Mouse (Mus musculus) heart, embryonic 10.5 days (tissue): ENCODE results near the gene Aldh1a3. TPM values are rescaled to one million over a fixed set of nuclear protein-coding genes. Genes with fewer than 3 reads are reported as not detected.

ENCODE experiments used
- DNase-seq: peaks from one replicate; pipeline ENCODE4 v3.0.0-alpha.2; 2017; ENCODE audit warnings: low spot score
- H3K27ac ChIP-seq: fragments of 300-500 bp; sonication (generic); 2 replicates; pipeline ENCODE4 v1.5.1; 2016; ENCODE audit warnings: mild to moderate bottlenecking
- H3K27me3 ChIP-seq: fragments of 300-500 bp; sonication (generic); 2 replicates; pipeline ENCODE4 v1.6.1; 2016; ENCODE audit warnings: mild to moderate bottlenecking; ENCODE audit not compliant: poor library complexity, insufficient read depth, severe bottlenecking
- H3K36me3 ChIP-seq: fragments of 300-500 bp; sonication (generic); 2 replicates; pipeline ENCODE4 v1.6.1; 2016; ENCODE audit warnings: mild to moderate bottlenecking, moderate library complexity
- H3K4me1 ChIP-seq: fragments of 300-500 bp; sonication (generic); 2 replicates; pipeline ENCODE4 v1.6.1; 2016; ENCODE audit warnings: mild to moderate bottlenecking
- H3K4me3 ChIP-seq: fragments of 300-500 bp; sonication (generic); 2 replicates; pipeline ENCODE4 v1.5.1; 2016; ENCODE audit warnings: mild to moderate bottlenecking, moderate library complexity
- H3K9me3 ChIP-seq: fragments of 300-500 bp; sonication (generic); 2 replicates; pipeline ENCODE4 v1.6.1; 2016; ENCODE audit warnings: mild to moderate bottlenecking, moderate library complexity
- WGBS: fragments of 180-500 bp; shearing (Covaris S2); methylation state at CpG from one replicate; pipeline ENCODE4 v1.1.7; 2016; 5-methylcytosine and 5-hydroxymethylcytosine counted together
- polyA plus RNA-seq: library from polyadenylated mRNA; unstranded; fragments of >200 nt; fragmentation: Nextera tagmentation; extraction: Ambion mirVana; gene quantifications from 2 replicates; pipeline ENCODE4 v1.2.1, GENCODE M21; 2016

The Aldh1a3 gene
- polyA plus RNA-seq, 1 experiment from 2014 or later: 1.6 TPM

DNA sequence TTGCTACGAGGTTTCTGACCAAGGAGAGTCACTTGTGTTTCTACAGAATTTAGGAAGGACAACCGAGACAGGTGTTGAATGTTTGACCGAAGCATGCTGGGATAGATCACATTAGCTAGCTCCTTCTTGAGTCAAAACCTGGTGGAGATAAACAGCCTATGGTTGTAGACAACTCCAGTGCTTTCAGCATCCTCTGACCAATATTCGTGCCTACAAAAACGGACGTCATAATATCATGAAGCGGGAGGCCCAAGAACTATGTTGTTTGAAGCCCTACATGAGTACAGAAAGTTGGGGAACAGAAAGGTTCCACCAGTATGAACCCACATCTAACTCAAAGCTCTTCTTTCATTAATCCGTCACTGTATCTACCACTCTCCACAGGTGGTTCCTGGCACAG lies 42.4 kb downstream of the Aldh1a3 start:
- H3K36me3 ChIP-seq: no peaks in the 10 kb centered on the region; the same call in 1 of the 2 replicates
- no peaks in the 10 kb centered on the region for H3K27me3 ChIP-seq
- H3K4me1 ChIP-seq: no peaks in the 10 kb centered on the region
- H3K27ac ChIP-seq: no peak overlapping the region
- 92% methylated on average over 8 of the region's 8 CpGs for WGBS
- no peaks in the 10 kb centered on the region for H3K9me3 ChIP-seq
- no peak for DNase-seq
- H3K4me3 ChIP-seq: no peak overlapping the region

DNA sequence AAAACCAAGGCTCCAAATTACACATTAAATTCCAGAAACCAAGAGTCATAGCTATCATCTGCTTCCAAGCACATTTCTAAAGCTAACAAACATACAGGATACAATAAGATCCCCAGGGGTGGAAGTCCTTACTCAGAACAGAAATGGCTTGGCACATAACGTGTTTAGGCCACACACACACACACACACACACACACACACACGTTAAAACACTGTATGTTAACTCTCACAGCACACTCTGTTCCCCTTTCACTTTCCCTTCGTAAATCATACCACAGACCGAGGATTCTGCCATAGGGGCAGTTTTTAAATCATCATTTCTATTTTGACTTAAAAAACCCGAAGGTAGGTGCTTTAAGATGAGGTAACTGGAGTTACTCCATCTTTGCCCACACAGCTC lies 43.1 kb downstream of the Aldh1a3 start:
- H3K4me1 ChIP-seq: no peaks in the 10 kb centered on the region
- WGBS: 78% methylated on average over 5 of the region's 5 CpGs
- no peak overlapping the region for H3K4me3 ChIP-seq

DNA sequence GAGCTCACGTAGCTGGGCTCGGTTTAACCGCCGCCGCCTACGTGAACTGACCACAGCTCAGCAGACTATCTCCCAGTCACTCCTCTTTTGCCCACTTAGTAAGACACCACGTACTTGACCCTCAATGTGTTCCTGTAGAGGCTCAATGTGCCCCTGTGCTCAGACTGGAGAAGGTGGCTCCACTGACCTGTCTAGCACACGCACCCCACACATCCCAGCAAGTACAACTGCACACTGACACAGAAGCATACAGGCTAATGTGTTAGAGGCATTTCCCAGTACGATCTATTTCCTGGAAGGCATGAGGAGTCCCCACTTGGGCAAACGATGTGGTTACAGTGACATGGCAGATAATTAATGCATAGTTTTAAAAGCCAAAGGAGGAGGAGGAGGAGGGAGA lies 50.8 kb downstream of the Aldh1a3 start:
- 0 out of 2 replicates have a peak overlapping the region, but pooled peaks have one; percentile 2 for H3K27ac ChIP-seq
- H3K27me3 ChIP-seq: no peaks in the 10 kb centered on the region
- no peak overlapping the region for H3K4me3 ChIP-seq
- DNase-seq: no peak
- WGBS: 73% methylated on average over 10 of the region's 10 CpGs
- H3K9me3 ChIP-seq: no peaks in the 10 kb centered on the region
- peaks cover 2% of the 10 kb centered on the region; the same call in 1 of the 2 replicates for H3K36me3 ChIP-seq
- H3K4me1 ChIP-seq: peaks cover 12% of the 10 kb centered on the region

More for the DNA sequence above, 43.1 kb downstream of the Aldh1a3 start:
- no peaks in the 10 kb centered on the region for H3K9me3 ChIP-seq
- H3K36me3 ChIP-seq: no peaks in the 10 kb centered on the region; the same call in 1 of the 2 replicates
- no peak overlapping the region for H3K27ac ChIP-seq
- no peak for DNase-seq
- no peaks in the 10 kb centered on the region for H3K27me3 ChIP-seq

DNA sequence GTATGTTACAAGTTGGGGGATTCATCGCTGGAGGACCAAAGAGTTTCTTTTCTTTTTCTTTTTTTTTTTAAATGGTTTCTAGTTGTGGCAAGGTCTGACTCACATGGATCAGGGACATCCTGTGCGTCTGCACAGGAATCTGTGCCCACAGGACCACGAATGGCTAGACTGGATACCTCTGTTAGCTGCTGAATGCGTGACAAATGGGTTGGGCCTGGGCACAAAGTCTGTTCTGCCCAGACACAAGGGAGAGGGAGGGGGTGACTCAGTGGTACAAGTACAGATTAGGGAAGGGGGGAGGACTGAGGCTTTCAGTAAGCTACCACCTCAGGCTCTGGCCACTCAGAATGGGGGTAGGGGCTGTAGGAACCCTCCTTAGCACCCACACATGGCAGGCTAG lies 51.6 kb downstream of the Aldh1a3 start:
- Histone ChIP-seq H3K9me3 (no peaks in the 10 kb centered on the region), H3K4me3 (no peak overlapping the region), H3K27ac (0 out of 2 replicates have a peak overlapping the region, but pooled peaks have one; percentile 2), H3K4me1 (peaks cover 12% of the 10 kb centered on the region), H3K36me3 (peaks cover 2% of the 10 kb centered on the region; the same call in 1 of the 2 replicates), H3K27me3 (no peaks in the 10 kb centered on the region)
- no peak for DNase-seq
- WGBS: 84% methylated on average over 4 of the region's 4 CpGs

DNA sequence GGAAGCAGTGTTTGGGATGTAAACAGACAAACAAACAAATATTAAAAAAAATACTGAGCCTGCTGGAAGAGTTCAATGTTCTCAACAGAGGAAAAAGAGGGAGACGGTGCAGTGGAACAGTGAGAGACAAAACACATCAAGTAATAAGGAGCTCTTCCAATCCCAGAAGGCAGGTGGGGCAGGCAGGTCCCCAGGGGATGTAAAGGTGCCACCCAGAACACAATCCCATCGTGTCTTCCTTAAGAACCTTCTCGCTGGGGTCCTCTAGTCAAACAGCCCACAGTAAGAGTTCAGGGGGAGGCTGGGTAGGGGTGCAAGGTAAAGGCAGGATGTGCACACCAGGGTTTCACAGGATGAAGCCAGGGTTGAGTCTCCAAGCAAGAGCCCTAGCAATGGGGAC lies 53.9 kb downstream of the Aldh1a3 start:
- DNase-seq: no peak
- Histone ChIP-seq H3K27me3 (no peaks in the 10 kb centered on the region), H3K36me3 (peaks cover 2% of the 10 kb centered on the region; the same call in 1 of the 2 replicates), H3K9me3 (no peaks in the 10 kb centered on the region), H3K4me1 (peaks cover 23% of the 10 kb centered on the region), H3K4me3 (no peak overlapping the region), H3K27ac (no peak overlapping the region)
- 87% methylated on average over 3 of the region's 3 CpGs for WGBS

DNA sequence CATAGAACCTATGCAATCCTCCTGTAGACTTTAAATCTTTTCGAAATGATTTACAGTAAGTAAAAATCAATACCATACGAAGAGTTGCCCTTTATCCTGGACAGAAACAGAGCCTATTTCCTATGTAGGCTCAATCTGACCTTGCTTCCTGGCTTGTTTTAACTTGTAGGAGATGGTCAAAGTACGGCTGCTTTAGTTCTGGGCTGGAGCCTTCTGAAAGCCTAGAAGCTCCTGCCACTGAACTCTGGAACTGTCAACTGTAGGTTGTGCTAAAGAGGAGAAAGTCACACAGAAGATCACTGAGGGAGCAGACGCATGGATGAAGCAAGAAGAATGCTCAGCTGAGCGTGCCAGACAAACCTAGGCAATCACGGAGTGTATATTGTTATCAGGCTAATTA lies 56.3 kb downstream of the Aldh1a3 start:
- H3K36me3 ChIP-seq: peaks cover 2% of the 10 kb centered on the region; the same call in 1 of the 2 replicates
- no peak for DNase-seq
- H3K27me3 ChIP-seq: no peaks in the 10 kb centered on the region
- H3K9me3 ChIP-seq: no peaks in the 10 kb centered on the region
- H3K4me1 ChIP-seq: peaks cover 14% of the 10 kb centered on the region
- 85% methylated on average over 6 of the region's 6 CpGs for WGBS
- no peak overlapping the region for H3K27ac ChIP-seq
- no peak overlapping the region for H3K4me3 ChIP-seq

DNA sequence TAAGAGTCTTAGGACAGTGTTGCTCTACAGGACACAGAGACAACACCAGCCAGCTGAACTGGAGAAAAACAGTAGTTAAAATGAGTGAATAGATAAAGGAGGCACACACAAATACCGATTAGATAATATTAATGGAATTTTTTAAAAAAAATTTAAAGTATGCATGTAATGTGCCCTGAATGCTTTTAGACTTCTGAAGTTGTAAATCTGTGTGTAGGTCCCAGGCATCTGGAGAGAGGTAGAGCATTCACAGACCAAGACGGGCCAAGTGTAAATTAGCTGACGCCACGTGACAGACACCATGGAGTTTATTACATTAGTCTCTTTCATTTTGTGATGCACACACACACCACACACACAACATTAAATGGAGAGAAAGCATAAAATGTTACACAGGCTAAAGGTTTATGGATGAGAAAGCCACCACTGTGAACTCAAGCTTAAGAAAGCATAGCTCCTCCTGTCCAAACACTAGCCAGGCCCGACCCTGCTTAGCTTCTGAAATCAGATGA lies 57.3 kb downstream of the Aldh1a3 start:
- no peak overlapping the region for H3K27ac ChIP-seq
- no peak for DNase-seq

DNA sequence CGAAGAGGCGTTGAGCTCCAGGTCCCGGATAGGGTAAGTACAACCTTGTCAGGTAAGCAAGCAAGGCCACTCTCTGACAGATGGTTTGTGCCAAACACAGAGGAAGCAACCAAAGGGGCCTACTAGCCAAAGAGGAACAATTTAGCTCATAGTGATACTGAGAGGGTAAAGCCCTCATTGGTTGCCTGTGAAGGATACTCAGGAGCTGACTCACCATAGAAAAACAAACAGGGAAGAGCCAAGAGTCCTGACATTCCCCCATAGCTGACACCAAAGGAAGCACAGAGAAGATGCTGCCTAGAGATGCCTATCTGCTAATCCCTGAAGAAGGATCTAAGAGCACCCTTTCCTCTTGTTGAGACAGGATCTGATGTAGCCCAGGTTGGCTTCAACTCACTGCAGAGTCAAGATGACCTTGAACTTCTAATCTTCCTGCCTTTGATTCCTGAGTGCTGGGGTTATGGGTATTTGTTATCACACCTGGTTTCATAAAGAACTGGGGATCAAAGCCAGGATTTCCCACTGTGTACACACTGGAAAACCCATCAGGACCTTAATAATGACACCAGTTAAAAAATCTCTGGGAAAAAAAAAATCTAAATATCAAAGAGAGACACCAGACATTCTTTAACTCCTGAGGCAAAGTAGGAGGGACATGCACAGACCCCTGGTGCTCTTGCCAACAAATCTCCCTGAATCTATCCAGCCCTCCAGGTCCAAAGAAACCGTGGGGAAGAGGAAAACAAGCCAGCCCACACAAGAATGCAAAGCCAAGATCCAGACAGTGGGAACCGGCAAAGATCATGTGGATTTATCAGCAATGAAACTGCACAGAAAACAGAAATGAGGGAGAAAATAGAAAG lies 58.0 kb downstream of the Aldh1a3 start:
- no peaks in the 10 kb centered on the region for H3K9me3 ChIP-seq
- no peak for DNase-seq
- no peaks in the 10 kb centered on the region; the same call in 1 of the 2 replicates for H3K36me3 ChIP-seq
- no peak overlapping the region for H3K4me3 ChIP-seq
- 68% methylated on average over 5 of the region's 5 CpGs for WGBS
- no peaks in the 10 kb centered on the region for H3K27me3 ChIP-seq
- H3K4me1 ChIP-seq: peaks cover 14% of the 10 kb centered on the region; the same call in 1 of the 2 replicates
- H3K27ac ChIP-seq: no peak overlapping the region

More for the DNA sequence above, 57.3 kb downstream of the Aldh1a3 start:
- WGBS: 60% methylated on average over 5 of the region's 5 CpGs
- Histone ChIP-seq H3K36me3 (no peaks in the 10 kb centered on the region; the same call in 1 of the 2 replicates), H3K4me3 (no peak overlapping the region), H3K27me3 (no peaks in the 10 kb centered on the region), H3K9me3 (no peaks in the 10 kb centered on the region), H3K4me1 (peaks cover 14% of the 10 kb centered on the region; the same call in 1 of the 2 replicates)

DNA sequence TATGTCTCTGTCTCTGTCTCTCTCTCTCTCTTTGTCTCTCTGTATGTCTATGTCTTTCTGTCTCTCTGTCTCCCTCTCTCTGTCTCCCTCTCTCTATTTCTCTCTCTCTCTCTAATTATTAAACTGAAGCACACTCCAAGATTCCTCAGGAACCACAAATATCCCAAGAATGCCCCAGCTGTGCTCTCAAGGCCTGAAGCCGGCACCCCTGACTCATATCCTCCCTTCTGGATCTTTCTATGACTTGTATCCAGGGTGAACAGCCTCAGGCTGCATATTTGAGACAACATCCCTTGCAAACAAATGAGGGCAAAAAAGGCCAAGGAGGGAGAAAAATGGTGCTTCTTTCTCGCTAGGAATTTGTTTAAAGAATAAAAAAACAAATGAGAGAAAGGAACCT lies 61.4 kb downstream of the Aldh1a3 start, which contains the start of gene Gm10974:
Gene Gm10974 (plus strand): TSS at position 2 of the 400 bp plus-strand sequence.
- H3K4me1 ChIP-seq: peaks cover 14% of the 10 kb centered on the region; the same call in 1 of the 2 replicates
- no peak within 1 kb of the TSS for H3K4me3 ChIP-seq
- DNase-seq: no peak
- no peaks in the 10 kb centered on the region for H3K27me3 ChIP-seq
- H3K36me3 ChIP-seq: peaks cover 7% of the 10 kb centered on the region; the same call in 1 of the 2 replicates
- WGBS: 50% methylated on average over 2 of the region's 2 CpGs
- H3K27ac ChIP-seq: no peak within 1 kb of the TSS
- no peaks in the 10 kb centered on the region; the same call in 1 of the 2 replicates for H3K9me3 ChIP-seq

DNA sequence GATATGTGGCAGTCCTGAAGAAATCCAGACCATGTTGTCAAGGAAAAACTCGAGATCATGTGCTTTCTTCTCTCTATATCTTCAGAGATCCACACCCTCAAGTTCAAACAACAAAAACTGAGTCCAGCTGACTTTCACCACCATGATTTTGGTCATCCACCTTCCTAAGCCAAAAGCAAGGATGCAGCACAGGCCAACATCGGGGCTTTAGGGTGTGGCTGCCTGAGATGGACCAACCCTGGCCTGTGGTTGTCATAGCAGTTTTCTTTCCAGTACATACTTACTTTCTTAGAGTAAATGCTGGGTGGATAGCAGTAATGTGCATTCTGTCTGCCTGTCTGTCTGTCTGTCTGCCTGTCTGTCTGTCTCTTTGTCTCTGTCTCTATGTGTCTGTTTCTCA lies 61.9 kb downstream of the Aldh1a3 start:
- H3K9me3 ChIP-seq: no peaks in the 10 kb centered on the region; the same call in 1 of the 2 replicates
- peaks cover 14% of the 10 kb centered on the region; the same call in 1 of the 2 replicates for H3K4me1 ChIP-seq
- 74% methylated on average over 2 of the region's 2 CpGs for WGBS
- peaks cover 9% of the 10 kb centered on the region; the same call in 1 of the 2 replicates for H3K36me3 ChIP-seq
- H3K27ac ChIP-seq: no peak overlapping the region
- H3K4me3 ChIP-seq: no peak overlapping the region
- no peak for DNase-seq
- H3K27me3 ChIP-seq: no peaks in the 10 kb centered on the region

DNA sequence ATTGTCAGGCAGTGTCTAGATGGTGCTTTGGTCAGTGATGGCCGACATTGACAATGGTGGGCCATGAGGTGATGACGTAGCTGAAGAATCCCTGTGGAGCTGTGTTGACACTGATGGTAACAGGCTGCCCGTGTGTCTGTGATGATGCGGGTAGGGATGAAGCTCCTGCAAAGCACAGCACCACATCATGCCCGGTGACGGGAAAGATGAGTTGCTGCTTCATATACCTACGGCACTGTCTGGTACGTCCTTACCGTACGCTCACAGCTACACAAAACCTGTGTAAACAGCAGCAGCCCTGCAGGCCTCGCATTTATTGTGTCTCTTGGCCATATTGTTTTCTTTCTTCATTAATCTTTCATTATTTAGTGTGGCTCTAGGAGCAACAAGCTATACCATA lies 62.8 kb downstream of the Aldh1a3 start:
- no peaks in the 10 kb centered on the region; the same call in 1 of the 2 replicates for H3K9me3 ChIP-seq
- H3K27ac ChIP-seq: no peak overlapping the region

DNA sequence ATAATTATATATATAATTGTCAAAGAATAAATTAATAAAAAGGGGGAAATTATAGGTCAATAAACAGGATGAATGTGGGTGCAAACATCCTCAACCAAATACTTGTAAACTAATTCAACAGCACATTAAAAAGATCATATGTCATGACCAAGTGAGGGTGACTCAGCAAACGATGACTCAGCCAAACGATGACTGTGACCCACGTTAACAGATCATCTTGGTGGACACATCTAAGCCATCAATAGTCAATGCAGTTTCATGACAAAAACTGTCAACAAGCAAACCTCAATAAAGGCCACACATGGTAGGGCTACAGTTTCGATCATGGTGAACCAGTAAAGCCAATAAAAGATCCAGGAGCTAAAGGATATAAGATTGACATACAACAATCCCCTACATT lies 68.3 kb downstream of the Aldh1a3 start:
- 85% methylated on average over 4 of the region's 4 CpGs for WGBS
- DNase-seq: no peak
- H3K27ac ChIP-seq: no peak overlapping the region
- no peak overlapping the region for H3K4me3 ChIP-seq
- no peaks in the 10 kb centered on the region for H3K4me1 ChIP-seq
- H3K9me3 ChIP-seq: no peaks in the 10 kb centered on the region; the same call in 1 of the 2 replicates
- peaks cover 12% of the 10 kb centered on the region; the same call in 1 of the 2 replicates for H3K36me3 ChIP-seq
- no peaks in the 10 kb centered on the region for H3K27me3 ChIP-seq

More for the DNA sequence above, 62.8 kb downstream of the Aldh1a3 start:
- Histone ChIP-seq H3K27me3 (no peaks in the 10 kb centered on the region), H3K4me3 (no peak overlapping the region), H3K36me3 (peaks cover 12% of the 10 kb centered on the region; the same call in 1 of the 2 replicates), H3K4me1 (peaks cover 11% of the 10 kb centered on the region; the same call in 1 of the 2 replicates)
- DNase-seq: no peak
- WGBS: 92% methylated on average over 11 of the region's 11 CpGs

DNA sequence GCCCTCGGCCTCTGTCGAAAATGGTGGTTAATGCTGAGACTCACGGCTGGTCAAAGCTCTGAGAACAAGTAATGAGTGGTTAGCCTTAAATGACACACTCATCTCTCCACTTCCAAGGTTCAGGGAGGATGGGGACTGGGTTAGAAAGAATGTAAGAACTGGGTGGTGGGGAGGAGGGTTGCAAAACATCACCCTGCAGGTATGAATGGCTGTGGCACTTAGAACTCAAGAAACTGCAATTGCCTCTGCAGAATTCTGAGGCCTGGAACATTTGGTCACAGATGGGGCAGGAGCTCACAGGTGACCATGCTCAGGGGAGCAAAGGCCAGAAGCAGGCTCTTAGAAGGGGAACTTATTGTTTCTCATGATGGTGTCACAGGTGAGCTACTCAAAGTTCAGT lies 68.9 kb downstream of the Aldh1a3 start:
- no peaks in the 10 kb centered on the region; the same call in 1 of the 2 replicates for H3K9me3 ChIP-seq
- H3K4me3 ChIP-seq: no peak overlapping the region
- peaks cover 12% of the 10 kb centered on the region; the same call in 1 of the 2 replicates for H3K36me3 ChIP-seq
- no peaks in the 10 kb centered on the region for H3K4me1 ChIP-seq
- H3K27me3 ChIP-seq: no peaks in the 10 kb centered on the region
- WGBS: 91% methylated on average over 3 of the region's 3 CpGs
- DNase-seq: no peak
- no peak overlapping the region for H3K27ac ChIP-seq
